Mouse (Mus musculus): ENCODE results near the gene Fam155a.

- TF ChIP-seq CTCF (IDR thresholded peaks at IDR 0.05; ENCODE audit: low read depth) (no peak), EP300 (optimal IDR thresholded peaks at IDR 0.05) (no peak)
These were observed 335.5 kb downstream of the Fam155a start for GRCm38 (mm10) chr8:9435501-9435900.

Measured in stomach, postnatal 0 days (tissue).